Mouse (Mus musculus) myocyte (in vitro differentiated cells): ENCODE results near the gene Dhx15.

Experiments used
- CEBPB ChIP-seq: IDR thresholded peaks from 2 replicates; pipeline ENCODE4 v1.6.1; 2011; ENCODE audit warnings: mild to moderate bottlenecking, moderate library complexity; ENCODE audit not compliant: poor library complexity, insufficient read depth, severe bottlenecking
- E2F4 ChIP-seq: IDR thresholded peaks from one replicate; pipeline ENCODE4 v1.6.1; 2011; ENCODE audit warnings: mild to moderate bottlenecking, control low read depth, moderate library complexity; ENCODE audit not compliant: insufficient read depth
- MAX ChIP-seq: IDR thresholded peaks from one replicate; pipeline ENCODE4 v1.6.1; 2011; ENCODE audit warnings: low read depth, mild to moderate bottlenecking, control low read depth
- MYOD1 ChIP-seq, 3 experiments: IDR thresholded peaks; one replicate each; pipeline ENCODE4 v1.6.1; 2011; ENCODE audit warnings: control low read depth in 2 of 3, low read depth in 2 of 3, mild to moderate bottlenecking in 2 of 3, moderate library complexity in 1 of 3; ENCODE audit not compliant: insufficient read length in 2 of 3, control insufficient read depth in 1 of 3
- MYOG ChIP-seq, 3 experiments: IDR thresholded peaks; one replicate each; pipeline ENCODE4 v1.6.1; 2011; ENCODE audit warnings: control low read depth in 2 of 3, low read depth in 2 of 3, mild to moderate bottlenecking in 2 of 3; ENCODE audit not compliant: insufficient read length in 2 of 3, control insufficient read depth in 1 of 3, insufficient read depth in 1 of 3
- POLR2A ChIP-seq: IDR thresholded peaks from one replicate; pipeline ENCODE4 v1.6.1; 2011; ENCODE audit warnings: low read depth, mild to moderate bottlenecking, control low read depth, moderate library complexity; ENCODE audit not compliant: insufficient read length
- POLR2AphosphoS2 ChIP-seq: IDR thresholded peaks from one replicate; pipeline ENCODE4 v1.6.1; 2011; ENCODE audit warnings: low read depth, control low read depth; ENCODE audit not compliant: insufficient read length
- REST ChIP-seq: IDR thresholded peaks from one replicate; pipeline ENCODE4 v1.6.1; 2011; ENCODE audit warnings: mild to moderate bottlenecking, control low read depth, moderate library complexity; ENCODE audit not compliant: insufficient read depth, insufficient read length
- SRF ChIP-seq: IDR thresholded peaks from one replicate; pipeline ENCODE4 v1.6.1; 2011; ENCODE audit warnings: low read depth; ENCODE audit not compliant: control insufficient read depth, insufficient read length
- TCF12 ChIP-seq: IDR thresholded peaks from one replicate; pipeline ENCODE4 v1.6.1; 2011; ENCODE audit warnings: mild to moderate bottlenecking, control low read depth; ENCODE audit not compliant: poor library complexity, insufficient read depth, severe bottlenecking
- TCF3 ChIP-seq: IDR thresholded peaks from one replicate; pipeline ENCODE4 v1.6.1; 2011; ENCODE audit warnings: low read depth, control low read depth; ENCODE audit not compliant: insufficient read length
- USF1 ChIP-seq: IDR thresholded peaks from one replicate; pipeline ENCODE4 v1.6.1; 2011; ENCODE audit warnings: low read depth, mild to moderate bottlenecking, control low read depth, moderate library complexity

- TF ChIP-seq E2F4 (no peak), TCF12 (no peak), POLR2A (no peak), POLR2AphosphoS2 (no peak), USF1 (no peak), MAX (no peak), TCF3 (no peak), SRF (no peak), MYOG (IDR thresholded peaks at IDR 0.05; ENCODE audit: control insufficient read depth in 1 of 3, insufficient read depth in 1 of 3, insufficient read length in 2 of 3, low read depth in 2 of 3) (no peak), MYOD1 (IDR thresholded peaks at IDR 0.05; ENCODE audit: control insufficient read depth in 1 of 3, insufficient read length in 2 of 3, low read depth in 2 of 3) (no peak), CEBPB (no peak), REST (no peak)
These were observed 64.5 kb downstream of the Dhx15 start for GRCm38 (mm10) chr5:52125854-52126253.
